ENCODE assay signal across 23 mouse cellular contexts in genomic region chr2:102812756-102813155, GRCm38 (mm10).
DNase-seq lines count a peak whose midpoint lies in the region; ATAC-seq and TF ChIP-seq lines count a peak whose summit lies in the region.
"Had no signal": no experiment of that assay in that cellular context is flagged by ENCODE, and none has a peak within 500 bp of the region (broad histone marks: within the 10 kb centered on the region; RNA-seq: fewer than 3 reads in every experiment).

No protein-coding gene starts in this region.

- no peak overlapping the region for H3K27ac ChIP-seq in forebrain, postnatal 0 days (ENCODE audit: low read depth, low read length)
- H3K27ac ChIP-seq: heart, embryonic 13.5 days; neural tube, embryonic 13.5 days; stomach, postnatal 0 days had no signal

- H3K9me3 ChIP-seq in forebrain, postnatal 0 days (ENCODE audit: low read length) = no peaks in the 10 kb centered on the region
- H3K9me3 ChIP-seq: heart, embryonic 13.5 days; megakaryocyte, embryonic 14.5 days; neural tube, embryonic 13.5 days had no signal

- TF ChIP-seq CTCF in forebrain, postnatal 0 days (IDR thresholded peaks at IDR 0.05; ENCODE audit: low read depth) = no peak

- WGBS in forebrain, postnatal 0 days = 73% methylated on average over 4 of the region's 4 CpGs

- no peak overlapping the region for H3K9ac ChIP-seq in forebrain, postnatal 0 days
- H3K9ac ChIP-seq: heart, embryonic 13.5 days; neural tube, embryonic 13.5 days had no signal

- no peak overlapping the region for H3K4me2 ChIP-seq in forebrain, postnatal 0 days (ENCODE audit: low read depth)
- H3K4me2 ChIP-seq: heart, embryonic 13.5 days; liver, embryonic 11.5 days; neural tube, embryonic 13.5 days had no signal

- peak; percentile 43 for ATAC-seq in CD4-positive, CD25-positive, alpha-beta regulatory T cell, adult 4 months
- ATAC-seq in hematopoietic stem cell, adult 5-6 weeks (replicated peaks in 1 of 2; ENCODE audit: insufficient read depth in 1 of 2, low FRiP score in 2 of 2, low TSS enrichment in 1 of 2, low read depth in 1 of 2, poor library complexity in 2 of 2, severe bottlenecking in 2 of 2) = 0 out of 4 replicates have a peak, but pooled peaks have one; percentile 5 to 33
- no peak for ATAC-seq in erythroblast, adult 5-6 weeks (replicated peaks; ENCODE audit: low FRiP score, poor library complexity, severe bottlenecking)
- no peak for ATAC-seq in forebrain, postnatal 0 days
- ATAC-seq: activated CD4-positive, CD25-positive, alpha-beta regulatory T cell, adult 4 months; hindbrain, embryonic 16.5 days; Patski had no signal

- H3K4me3 ChIP-seq in forebrain, postnatal 0 days (ENCODE audit: low read depth, low read length) = no peak overlapping the region
- H3K4me3 ChIP-seq: heart, embryonic 13.5 days; megakaryocyte, embryonic 14.5 days; neural tube, embryonic 13.5 days had no signal

- peak; percentile 29 for DNase-seq in lung, postnatal 25 days (ENCODE audit: low spot score)
- DNase-seq in lung, adult 18-20 months = no peak
- peak; percentile 70 to 75 for DNase-seq in natural killer cell, adult 2 months (ENCODE audit: low spot score in 2 of 2)
- no peak for DNase-seq in forebrain, postnatal 0 days
- no peak for DNase-seq in cerebellum, postnatal 36 days
- DNase-seq: adrenal gland, postnatal 14 days; cerebellum, adult 11-12 months; cerebellum, postnatal 14 days; gastrocnemius, postnatal 36 days; heart, postnatal 4 days; kidney, adult 11 months; lung, adult 2 months had no signal

- no peaks in the 10 kb centered on the region for H3K27me3 ChIP-seq in forebrain, postnatal 0 days (ENCODE audit: insufficient read depth, low read length)
- H3K27me3 ChIP-seq: heart, embryonic 13.5 days; megakaryocyte, embryonic 14.5 days; neural tube, embryonic 13.5 days; Patski had no signal

- H3K36me3 ChIP-seq in forebrain, postnatal 0 days (ENCODE audit: insufficient read depth) = no peaks in the 10 kb centered on the region
- H3K36me3 ChIP-seq: neural tube, embryonic 13.5 days had no signal

- H3K4me1 ChIP-seq in forebrain, postnatal 0 days (ENCODE audit: insufficient read depth) = no peaks in the 10 kb centered on the region
- H3K4me1 ChIP-seq: heart, embryonic 13.5 days; neural tube, embryonic 13.5 days had no signal

Comparison
In these comparisons a context has a peak if more than half of its experiments do, and no peak if none do; other contexts are left out.
1. DNase-seq: peak in lung, postnatal 25 days (single experiment) and natural killer cell, adult 2 months (2 of 2); none in lung, adult 18-20 months (0 of 2), forebrain, postnatal 0 days (single experiment) and cerebellum, postnatal 36 days (0 of 2).
2. ATAC-seq: peak in CD4-positive, CD25-positive, alpha-beta regulatory T cell, adult 4 months (single experiment) and hematopoietic stem cell, adult 5-6 weeks (2 of 2); none in erythroblast, adult 5-6 weeks (single experiment) and forebrain, postnatal 0 days (single experiment).